Mouse (Mus musculus) C2C12 (cell line): ENCODE data around the gene Ptprn2.

ENCODE experiments used
- CEBPB ChIP-seq: IDR thresholded peaks from one replicate; pipeline ENCODE4 v1.6.1; 2011; ENCODE audit warnings: low read depth, mild to moderate bottlenecking, control low read depth, moderate library complexity
- CTCF ChIP-seq: IDR thresholded peaks from one replicate; pipeline ENCODE4 v1.5.1; 2011; ENCODE audit not compliant: control insufficient read depth, insufficient read depth, insufficient read length
- MAX ChIP-seq: IDR thresholded peaks from one replicate; pipeline ENCODE4 v1.6.1; 2011; ENCODE audit warnings: mild to moderate bottlenecking, control low read depth
- MYOD1 ChIP-seq: IDR thresholded peaks from one replicate; pipeline ENCODE4 v1.6.1; 2011; ENCODE audit warnings: low read depth; ENCODE audit not compliant: control insufficient read depth, insufficient read length
- MYOG ChIP-seq: IDR thresholded peaks from one replicate; pipeline ENCODE4 v1.6.1; 2011; ENCODE audit not compliant: control insufficient read depth, insufficient read length; ENCODE audit errors: extremely low read depth
- USF1 ChIP-seq: IDR thresholded peaks from one replicate; pipeline ENCODE4 v1.6.1; 2011; ENCODE audit warnings: low read depth, mild to moderate bottlenecking, control low read depth, moderate library complexity

- no peak for TF ChIP-seq CTCF
- TF ChIP-seq MYOG: no peak
- TF ChIP-seq MAX: no peak
- no peak for TF ChIP-seq USF1
- no peak for TF ChIP-seq CEBPB
- TF ChIP-seq MYOD1: no peak
Measured at GRCm38 (mm10) chr12:117198093-117198492, 712.6 kb downstream of the Ptprn2 start.
